Mouse (Mus musculus): ENCODE data around the gene Hsh2d.

GRCm38 (mm10) chr8:72208582-72208981 is 19.1 kb downstream of the Hsh2d start:
- TF ChIP-seq CTCF (IDR thresholded peaks at IDR 0.05; ENCODE audit: control insufficient read depth, insufficient read depth, low read length): no peak
- no peak for TF ChIP-seq POLR2A (IDR thresholded peaks at IDR 0.05; ENCODE audit: borderline replicate concordance, control insufficient read depth, low read depth, low read length)
